Mouse (Mus musculus): ENCODE measurements around the gene Prss48.

- no peak for TF ChIP-seq EP300 (IDR thresholded peaks at IDR 0.05; ENCODE audit: low read length)
- TF ChIP-seq CTCF (conservative IDR thresholded peaks at IDR 0.05 in 1 of 2, IDR thresholded peaks at IDR 0.05 in 1 of 2; ENCODE audit: low read depth in 2 of 2, low read length in 2 of 2) = no peak
- TF ChIP-seq ZNF384 (IDR thresholded peaks at IDR 0.05; ENCODE audit: low read depth, low read length) = no peak
- TF ChIP-seq MAX (IDR thresholded peaks at IDR 0.05; ENCODE audit: low read length) = no peak
- no peak for TF ChIP-seq POLR2A (IDR thresholded peaks at IDR 0.05; ENCODE audit: low read depth, low read length)
Observed at GRCm38 (mm10) chr3:86011373-86011772, 9.1 kb upstream of the Prss48 start.
